Mouse (Mus musculus) lung, postnatal 0 days (tissue): Measurements from ENCODE around the gene Pcsk6. TPM values are rescaled to one million over a fixed set of nuclear protein-coding genes. Genes with fewer than 3 reads are reported as not detected.

Source experiments
- ATAC-seq: fragments of 200-750 bp; cut with Nextera tagmentation; 2 replicates; pipeline ENCODE4 v1.8.0; 2017; ENCODE audit warnings: moderate library complexity
- DNase-seq: peaks from one replicate; pipeline ENCODE4 v3.0.0-alpha.2; 2016; ENCODE audit warnings: low spot score
- H3K27ac ChIP-seq: fragments of 300-500 bp; sonication (generic); 2 replicates; pipeline ENCODE4 v1.5.1; 2014; ENCODE audit warnings: antibody characterized with exemption, mild to moderate bottlenecking, low read length, mixed read lengths
- H3K27me3 ChIP-seq: fragments of 300-500 bp; sonication (generic); replicated peaks from 2 replicates; pipeline ENCODE4 v1.6.1; 2014; ENCODE audit warnings: low read length, mixed read lengths; ENCODE audit not compliant: insufficient read depth
- H3K36me3 ChIP-seq: fragments of 300-500 bp; sonication (generic); 2 replicates; pipeline ENCODE4 v1.6.1; 2014; ENCODE audit warnings: low read length, mixed read lengths; ENCODE audit not compliant: insufficient read depth
- H3K4me1 ChIP-seq: fragments of 300-500 bp; sonication (generic); 2 replicates; pipeline ENCODE4 v1.6.1; 2014; ENCODE audit warnings: antibody characterized with exemption, low read depth, low read length, mixed read lengths; ENCODE audit not compliant: insufficient read depth
- H3K4me2 ChIP-seq: fragments of 300-500 bp; sonication (generic); replicated peaks from 2 replicates; pipeline ENCODE4 v1.6.1; 2014; ENCODE audit warnings: low read depth, mild to moderate bottlenecking, low read length, moderate library complexity, mixed read lengths
- H3K4me3 ChIP-seq: fragments of 300-500 bp; sonication (generic); 2 replicates; pipeline ENCODE4 v1.5.1; 2014; ENCODE audit warnings: low read depth, low read length
- H3K9ac ChIP-seq: fragments of 300-500 bp; sonication (generic); replicated peaks from 2 replicates; pipeline ENCODE4 v1.6.1; 2014; ENCODE audit warnings: low read depth, mild to moderate bottlenecking
- H3K9me3 ChIP-seq: fragments of 300-500 bp; sonication (generic); 2 replicates; pipeline ENCODE4 v1.6.1; 2016; ENCODE audit warnings: low read length, mixed read lengths
- CTCF ChIP-seq: IDR thresholded peaks from 2 replicates; pipeline ENCODE4 v1.5.1; 2016; ENCODE audit warnings: antibody characterized with exemption, mild to moderate bottlenecking
- EP300 ChIP-seq: IDR thresholded peaks from 2 replicates; pipeline ENCODE4 v1.6.1; 2016; ENCODE audit warnings: antibody characterized with exemption, mild to moderate bottlenecking, control low read depth
- WGBS: fragments of 180-500 bp; shearing (Covaris S2); extraction: QIAGEN DNeasy Blood & Tissue Kit; methylation state at CpG from one replicate; pipeline ENCODE4 v1.1.7; 2014; 5-methylcytosine and 5-hydroxymethylcytosine counted together
- polyA plus RNA-seq: library from polyadenylated mRNA; unstranded; fragments of >200 nt; fragmentation: Nextera tagmentation; extraction: Ambion mirVana; gene quantifications from 2 replicates; pipeline ENCODE4 v1.2.1, GENCODE M21; 2015

Pcsk6 gene
- polyA plus RNA-seq, 1 experiment from 2014 or later: 1.4 TPM

DNA sequence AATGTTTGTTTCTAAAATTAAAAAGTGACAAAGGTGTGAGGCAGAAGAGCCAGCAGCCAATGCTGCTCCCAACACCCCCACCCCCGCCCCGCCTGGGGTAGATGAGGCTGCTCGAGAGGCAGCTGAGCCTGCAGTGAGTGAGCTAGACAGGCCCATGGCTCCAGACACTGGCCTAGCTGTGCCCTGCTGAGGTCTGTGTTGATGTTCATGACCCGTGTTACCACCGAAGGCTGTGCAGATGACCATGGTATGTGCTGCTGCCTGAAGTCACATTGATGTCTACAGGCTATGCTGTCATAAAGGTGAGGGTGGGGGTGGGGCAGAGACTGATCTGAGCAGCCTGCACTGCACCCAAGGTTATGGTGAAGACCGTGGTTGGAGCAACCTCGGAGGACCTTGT lies 237.3 kb downstream of the Pcsk6 start:
- no peak overlapping the region for H3K27ac ChIP-seq

More for the DNA sequence above, 237.3 kb downstream of the Pcsk6 start:
- no peaks in the 10 kb centered on the region for H3K9me3 ChIP-seq
- H3K4me1 ChIP-seq: no peaks in the 10 kb centered on the region
- H3K27me3 ChIP-seq: no peaks in the 10 kb centered on the region
- 82% methylated on average over 7 of the region's 7 CpGs for whole genome bisulfite sequencing
- TF ChIP-seq EP300: no peak
- no peak for TF ChIP-seq CTCF
- H3K4me2 ChIP-seq: no peak overlapping the region
- DNase-seq (no peak), ATAC-seq (no peak)
- H3K36me3 ChIP-seq: no peaks in the 10 kb centered on the region
- H3K9ac ChIP-seq: no peak overlapping the region
- H3K4me3 ChIP-seq: no peak overlapping the region

Other genes starting within 250 kb of the Pcsk6 start
- 3.3 and 3.7 TPM in 2 replicates for gene Tarsl2, start 216.8 kb upstream of the Pcsk6 start, polyA plus RNA-seq
- gene Tm2d3, start 170.6 kb upstream of the Pcsk6 start, polyA plus RNA-seq: 65.4 and 69.8 TPM in 2 replicates
- gene Gm45213, start 181.9 kb downstream of the Pcsk6 start, polyA plus RNA-seq: not detected in 2 replicates
- 58.0 and 59.1 TPM in 2 replicates for gene Snrpa1, start 197.3 kb downstream of the Pcsk6 start, polyA plus RNA-seq
- gene Selenos, start 217.9 kb downstream of the Pcsk6 start, polyA plus RNA-seq: 164 and 167 TPM in 2 replicates
- gene Chsy1, start 247.8 kb downstream of the Pcsk6 start, polyA plus RNA-seq: 22.5 and 23.7 TPM in 2 replicates